Mouse (Mus musculus) cerebellum, adult 18-20 months (tissue): ENCODE measurements around the gene Gm36210.
"Not testable (repeated sequence)": the region's sequence is repeated elsewhere in the genome, so short reads cannot be mapped to it uniquely, and the experiment has no call there.

Experiments used
- DNase-seq, 2 experiments: peaks; one replicate each; pipeline ENCODE4 v3.0.0; 2021

Gm36210 gene

DNA sequence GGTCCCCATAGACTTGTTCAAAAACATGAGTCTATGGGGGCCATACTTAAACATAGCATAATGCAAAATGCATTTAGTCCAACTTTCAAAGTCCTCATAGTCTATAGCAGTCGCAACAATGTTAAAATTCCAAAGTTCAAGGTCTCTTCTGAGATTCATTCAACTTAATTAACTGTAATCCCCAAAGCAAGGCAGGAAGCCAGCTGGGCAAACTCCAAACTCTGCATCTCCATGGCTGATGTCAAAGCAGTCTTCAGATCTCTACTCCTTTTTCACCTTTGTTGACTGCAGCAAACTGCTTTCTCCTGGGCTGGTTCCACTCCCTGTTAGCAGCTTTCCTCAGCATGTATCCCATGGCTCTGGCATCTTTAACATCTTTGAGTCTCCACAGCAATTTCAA is 27.3 kb downstream of the Gm36210 start:
- DNase-seq, result not testable (repeated sequence)

GRCm38 (mm10) chr7:4878186-4878585 is 28.1 kb downstream of the Gm36210 start:
- DNase-seq, result no peak

DNA sequence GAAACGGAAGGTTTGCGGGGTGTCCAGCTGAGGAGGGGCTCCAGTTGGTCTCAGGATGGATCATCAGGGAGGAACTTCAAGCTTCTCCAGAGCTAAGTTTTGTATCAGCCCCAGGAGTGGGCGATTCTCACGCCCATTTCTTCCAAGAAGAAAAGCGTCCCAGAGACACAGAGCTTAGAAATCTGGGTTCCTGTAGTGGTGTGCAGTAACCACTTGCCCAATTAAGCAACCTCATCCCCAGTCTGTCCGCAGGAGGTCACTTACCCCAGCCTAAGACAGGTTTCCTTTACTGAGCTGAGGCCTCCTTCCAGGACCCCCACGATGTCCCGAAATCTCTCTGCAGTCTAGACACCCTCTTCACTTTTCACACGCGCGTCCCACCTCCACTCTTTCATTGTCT is 29.1 kb downstream of the Gm36210 start:
- no peak for DNase-seq

- peak; percentile 86 to 95 for DNase-seq
These were observed 29.5 kb downstream of the Gm36210 start, which contains the start of gene Isoc2a for GRCm38 (mm10) chr7:4876753-4877221. Gene Isoc2a (plus strand): TSS chr7:4877153.

- DNase-seq, result no peak
These were observed 36.2 kb downstream of the Gm36210 start, which contains the start of gene Isoc2b for GRCm38 (mm10) chr7:4870133-4870532. Gene Isoc2b (minus strand): TSS chr7:4870258.

DNA sequence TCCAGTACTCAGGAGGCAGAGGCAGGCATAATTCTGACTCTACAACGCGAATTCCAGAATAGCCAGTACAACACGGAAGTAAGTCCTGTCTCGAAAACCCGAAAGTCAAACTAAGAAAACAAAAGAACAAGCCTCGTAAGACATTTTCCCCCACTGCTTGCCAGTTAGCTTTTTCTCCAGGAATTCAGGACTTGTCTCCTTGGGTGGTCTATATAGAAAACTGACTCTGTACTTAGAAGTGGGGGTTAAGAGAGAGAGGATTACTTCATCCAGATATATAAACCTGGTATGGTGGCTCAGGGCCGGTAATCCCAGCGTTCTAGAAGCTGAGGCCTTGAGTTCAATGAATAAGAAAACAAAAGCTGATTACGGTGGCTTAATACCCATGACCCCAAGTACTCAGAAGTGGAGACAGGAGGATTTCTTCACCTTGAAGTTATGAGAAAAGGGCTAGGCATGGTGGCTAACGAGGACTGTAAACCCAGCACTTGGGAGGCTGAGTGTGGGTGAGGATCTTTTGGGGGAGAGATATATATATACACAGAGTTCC is 39.6 kb downstream of the Gm36210 start:
- DNase-seq, result no peak

GRCm38 (mm10) chr7:4865579-4866493 is 40.5 kb downstream of the Gm36210 start:
- peak; percentile 94 to 99 for DNase-seq

- peak; percentile 48 to 63 for DNase-seq
These were observed 41.2 kb downstream of the Gm36210 start for GRCm38 (mm10) chr7:4865090-4865489.

GRCm38 (mm10) chr7:4864130-4864845 is 42.0 kb downstream of the Gm36210 start:
- no peak for DNase-seq

- DNase-seq, result no peak
These were observed 42.7 kb downstream of the Gm36210 start for GRCm38 (mm10) chr7:4863541-4864080.

DNA sequence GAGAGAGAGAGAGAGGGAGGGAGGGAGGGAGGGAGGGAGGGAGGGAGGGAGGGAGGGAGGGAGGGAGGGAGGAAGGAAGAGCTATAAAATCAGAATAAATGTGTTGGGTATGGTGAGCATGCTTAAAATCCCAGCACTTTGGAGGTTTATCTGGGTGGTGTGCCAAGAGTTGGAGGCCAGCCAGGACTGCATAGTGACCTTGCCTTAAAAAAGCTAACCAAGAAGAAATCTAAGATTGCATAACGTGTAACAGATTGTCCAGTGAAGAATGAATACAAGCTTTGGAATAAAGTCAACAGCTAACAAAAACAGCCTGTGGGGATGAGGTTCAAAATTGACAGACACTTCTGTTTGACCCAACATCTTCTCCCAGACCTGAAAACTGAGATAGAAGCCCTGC is 43.3 kb downstream of the Gm36210 start:
- DNase-seq, result peak; percentile 50 to 63

GRCm38 (mm10) chr7:4860926-4861325 is 45.4 kb downstream of the Gm36210 start:
- DNase-seq, result not testable (repeated sequence)

DNA sequence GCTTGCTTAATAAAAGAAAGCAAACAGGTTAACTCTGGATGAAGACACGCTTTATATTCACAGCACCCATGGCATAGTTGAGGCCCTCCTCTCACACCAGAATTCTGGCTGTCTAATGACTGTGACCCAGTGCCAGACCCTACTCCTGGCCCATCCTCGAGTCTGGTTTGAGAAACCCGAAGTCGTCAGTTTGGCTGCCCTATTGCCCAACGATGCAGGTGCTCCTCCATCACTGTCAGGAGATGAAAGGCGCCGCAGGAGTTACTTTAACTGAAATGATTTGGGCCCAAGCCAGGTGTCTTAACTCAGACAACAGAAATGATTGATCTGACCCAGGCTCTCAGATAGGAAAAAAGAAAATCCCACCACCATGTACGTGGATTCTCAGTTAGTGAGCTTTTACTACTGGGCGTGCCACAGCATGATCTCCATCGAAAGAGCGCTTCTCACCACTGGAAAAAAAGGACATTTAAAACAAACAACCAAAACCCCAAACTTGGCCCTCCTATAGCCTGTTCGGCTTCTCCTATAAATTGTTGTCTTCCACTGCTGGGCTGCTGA is 46.8 kb downstream of the Gm36210 start:
- no peak for DNase-seq

DNA sequence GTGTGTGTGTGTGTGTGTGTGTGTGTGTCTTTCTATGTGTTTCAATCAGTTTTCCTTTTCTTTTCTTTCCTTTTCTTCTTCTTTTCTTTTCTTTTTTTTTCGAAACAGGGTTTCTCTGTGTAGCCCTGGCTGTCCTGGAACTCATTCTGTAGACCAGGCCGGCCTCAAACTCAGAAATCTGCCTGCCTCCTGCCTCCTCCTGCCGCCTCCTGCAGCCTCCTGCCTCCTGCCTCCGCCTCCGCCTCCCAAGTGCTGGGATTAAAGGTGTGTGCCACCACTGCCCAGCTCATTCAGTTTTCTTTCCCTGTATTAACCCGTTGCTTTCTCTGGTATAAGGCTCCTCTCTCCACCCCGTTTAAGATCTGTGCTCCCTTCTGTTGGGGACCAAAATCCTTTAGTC is 49.0 kb downstream of the Gm36210 start:
- peak in 1 of 2 experiments; percentile 72 for DNase-seq

GRCm38 (mm10) chr7:4856508-4856907 is 49.8 kb downstream of the Gm36210 start:
- DNase-seq, result no peak

GRCm38 (mm10) chr7:4853613-4854012 is 52.7 kb downstream of the Gm36210 start:
- DNase-seq, result no peak

GRCm38 (mm10) chr7:4851315-4851688 is 55.0 kb downstream of the Gm36210 start:
- DNase-seq, result no peak

DNA sequence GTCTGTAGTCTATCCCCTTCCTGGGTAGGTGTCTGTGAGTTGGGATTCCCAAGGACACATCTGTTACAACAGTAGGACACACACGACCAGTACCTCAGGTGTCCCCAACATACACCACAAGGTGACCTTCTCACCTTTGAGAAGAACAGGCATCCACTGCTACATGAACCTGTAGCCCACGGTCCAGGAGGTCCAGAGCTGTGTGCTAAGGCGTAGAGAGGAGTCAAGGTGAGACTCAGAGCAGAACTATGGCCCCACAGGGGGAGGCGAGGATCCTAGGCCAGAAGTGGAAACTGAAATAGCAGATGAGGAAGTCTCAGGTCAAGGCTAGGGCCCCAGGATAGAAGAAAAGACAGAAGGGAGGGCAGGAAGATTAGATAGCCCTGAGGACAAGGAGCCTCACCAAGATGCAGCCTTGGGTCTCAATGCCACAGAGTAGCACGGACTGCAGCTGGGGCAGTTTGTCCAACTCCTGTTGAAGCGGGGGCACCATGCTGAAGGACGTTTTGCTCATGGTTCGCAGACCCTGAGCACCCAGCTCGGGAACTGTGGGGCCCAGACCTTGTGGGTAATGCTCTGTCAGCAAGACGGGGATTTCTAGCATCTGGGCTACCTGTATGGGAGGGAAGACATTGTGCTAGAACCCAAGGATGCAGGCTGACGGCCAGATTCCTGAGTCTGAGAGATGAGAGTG is 55.5 kb downstream of the Gm36210 start:
- no peak for DNase-seq

GRCm38 (mm10) chr7:4849372-4849771 is 56.9 kb downstream of the Gm36210 start:
- no peak for DNase-seq
